Mouse (Mus musculus) C2C12 (cell line): Measurements from ENCODE around the gene Rpusd4.

Source experiments
- CTCF ChIP-seq: IDR thresholded peaks from one replicate; pipeline ENCODE4 v1.5.1; 2011; ENCODE audit not compliant: control insufficient read depth, insufficient read depth, insufficient read length
- FOSL1 ChIP-seq: IDR thresholded peaks from one replicate; pipeline ENCODE4 v1.8.0; 2011; ENCODE audit warnings: mild to moderate bottlenecking, low read length; ENCODE audit not compliant: poor library complexity, insufficient read depth, severe bottlenecking
- MAX ChIP-seq: IDR thresholded peaks from one replicate; pipeline ENCODE4 v1.6.1; 2011; ENCODE audit warnings: mild to moderate bottlenecking, control low read depth
- MYOD1 ChIP-seq: IDR thresholded peaks from one replicate; pipeline ENCODE4 v1.6.1; 2011; ENCODE audit warnings: low read depth; ENCODE audit not compliant: control insufficient read depth, insufficient read length
- MYOG ChIP-seq: IDR thresholded peaks from one replicate; pipeline ENCODE4 v1.6.1; 2011; ENCODE audit not compliant: control insufficient read depth, insufficient read length; ENCODE audit errors: extremely low read depth
- USF1 ChIP-seq: IDR thresholded peaks from one replicate; pipeline ENCODE4 v1.6.1; 2011; ENCODE audit warnings: low read depth, mild to moderate bottlenecking, control low read depth, moderate library complexity

- TF ChIP-seq CTCF (peak; percentile 17), FOSL1 (no peak), MAX (no peak), USF1 (no peak), MYOD1 (no peak), MYOG (no peak)
Measured at GRCm38 (mm10) chr9:35282006-35282850, 14.6 kb downstream of the Rpusd4 start.
